Mouse (Mus musculus) MEL (cell line): Measurements from ENCODE around the gene Hoxa3. TPM values are rescaled to one million over a fixed set of nuclear protein-coding genes. Genes with fewer than 3 reads are reported as not detected.

Experiments used
- DNase-seq: peaks from one replicate; pipeline ENCODE4 v3.0.0; 2011; ENCODE audit warnings: low read depth, low spot score
- H3K27ac ChIP-seq: 2 replicates; pipeline ENCODE4 v1.5.1; 2012; ENCODE audit warnings: low read depth, mild to moderate bottlenecking, control low read depth, low read length, moderate library complexity; ENCODE audit not compliant: control insufficient read depth
- H3K27me3 ChIP-seq, 2 experiments: fragments of 150-350 bp in 1 of 2; sonication (generic) in 1 of 2; 2 replicates each; pipeline ENCODE4 v1.6.1; 2012; ENCODE audit warnings: low read length in 2 of 2, mild to moderate bottlenecking in 2 of 2, improper control_type of control experiment in 1 of 2, moderate library complexity in 1 of 2; ENCODE audit not compliant: insufficient read depth in 2 of 2, control insufficient read depth in 1 of 2
- H3K36me3 ChIP-seq, 2 experiments: 2 replicates each; pipeline ENCODE4 v1.6.1; 2012 to 2014; ENCODE audit warnings: low read length in 2 of 2, improper control_type of control experiment in 1 of 2, inconsistent platforms in 1 of 2, mild to moderate bottlenecking in 1 of 2; ENCODE audit not compliant: insufficient read depth in 2 of 2, control insufficient read depth in 1 of 2
- H3K4me1 ChIP-seq, 2 experiments: fragments of 150-350 bp in 1 of 2; sonication (generic) in 1 of 2; 2 replicates each; pipeline ENCODE4 v1.6.1; 2012; ENCODE audit warnings: low read length in 2 of 2, improper control_type of control experiment in 1 of 2, mild to moderate bottlenecking in 1 of 2; ENCODE audit not compliant: insufficient read depth in 2 of 2, control insufficient read depth in 1 of 2
- H3K4me3 ChIP-seq, 2 experiments: fragments of 150-350 bp in 1 of 2; sonication (generic) in 1 of 2; 2 replicates each; pipeline ENCODE4 v1.5.1; 2012; ENCODE audit warnings: low read depth in 2 of 2, low read length in 2 of 2, mild to moderate bottlenecking in 2 of 2, moderate library complexity in 2 of 2, control low read depth in 1 of 2, improper control_type of control experiment in 1 of 2; ENCODE audit not compliant: control insufficient read depth in 1 of 2, insufficient read depth in 1 of 2
- H3K79me2 ChIP-seq: 2 replicates; pipeline ENCODE4 v1.6.1; 2012; ENCODE audit warnings: mild to moderate bottlenecking, low read length, moderate library complexity; ENCODE audit not compliant: control insufficient read depth, poor library complexity, insufficient read depth
- H3K9ac ChIP-seq: 2 replicates; pipeline ENCODE4 v1.6.1; 2012; ENCODE audit warnings: low read depth, mild to moderate bottlenecking, control low read depth, low read length, moderate library complexity; ENCODE audit not compliant: control insufficient read depth, poor library complexity, severe bottlenecking
- H3K9me3 ChIP-seq: fragments of 150-350 bp; sonication (generic); replicated peaks from 2 replicates; pipeline ENCODE4 v1.6.1; 2012; ENCODE audit warnings: mild to moderate bottlenecking, low read length, improper control_type of control experiment, moderate library complexity; ENCODE audit not compliant: insufficient read depth
- ETS1 ChIP-seq: IDR thresholded peaks from 2 replicates; pipeline ENCODE4 v1.6.1; 2012; ENCODE audit warnings: low read depth, mild to moderate bottlenecking, inconsistent platforms, low read length, improper control_type of control experiment, moderate library complexity
- HCFC1 ChIP-seq: IDR thresholded peaks from 2 replicates; pipeline ENCODE4 v1.6.1; 2012; ENCODE audit warnings: low read depth, mild to moderate bottlenecking, inconsistent platforms, low read length, improper control_type of control experiment, moderate library complexity
- JUND ChIP-seq: IDR thresholded peaks from 2 replicates; pipeline ENCODE4 v1.6.1; 2011; ENCODE audit warnings: low read depth, mild to moderate bottlenecking, improper control_type of control experiment, low read length
- MEF2A ChIP-seq: IDR thresholded peaks from 2 replicates; pipeline ENCODE4 v1.6.1; 2014; ENCODE audit warnings: low read depth, mild to moderate bottlenecking, inconsistent platforms, low read length, improper control_type of control experiment; ENCODE audit not compliant: poor library complexity, insufficient replicate concordance, severe bottlenecking; ENCODE audit errors: extremely low read depth
- POLR2AphosphoS5 ChIP-seq: IDR thresholded peaks from 2 replicates; pipeline ENCODE4 v1.6.1; 2012; ENCODE audit warnings: low read depth, borderline replicate concordance, mild to moderate bottlenecking, inconsistent platforms, low read length, moderate library complexity, mixed read lengths
- RAD21 ChIP-seq: IDR thresholded peaks from 2 replicates; pipeline ENCODE4 v1.6.1; 2011; ENCODE audit warnings: mild to moderate bottlenecking, low read depth, low read length, improper control_type of control experiment
- SIN3A ChIP-seq: IDR thresholded peaks from 2 replicates; pipeline ENCODE4 v1.6.1; 2012; ENCODE audit warnings: low read length, improper control_type of control experiment, inconsistent platforms
- TBP ChIP-seq: IDR thresholded peaks from 2 replicates; pipeline ENCODE4 v1.8.0; 2011; ENCODE audit warnings: low read depth, low read length, improper control_type of control experiment
- ZC3H11A ChIP-seq: IDR thresholded peaks from 2 replicates; pipeline ENCODE4 v1.6.1; 2012; ENCODE audit warnings: low read depth, mild to moderate bottlenecking, inconsistent platforms, low read length, improper control_type of control experiment
- ZMIZ1 ChIP-seq: IDR thresholded peaks from 2 replicates; pipeline ENCODE4 v1.6.1; 2012; ENCODE audit warnings: low read depth, mild to moderate bottlenecking, inconsistent platforms, low read length, improper control_type of control experiment, moderate library complexity
- polyA plus RNA-seq, 2 experiments: library from polyadenylated mRNA; stranded (reverse) in 1 of 2; unstranded in 1 of 2; fragments of >175 nt in 1 of 2; fragments of >200 nt in 1 of 2; gene quantifications; 2 replicates each; pipeline versions ENCODE4 v1.2.1 to v1.2.4; 2012; ENCODE audit warnings: low replicate concordance in 2 of 2, low read depth in 1 of 2; ENCODE audit not compliant: insufficient read length in 2 of 2, insufficient read depth in 1 of 2, missing spikeins in 1 of 2
- total RNA-seq: library from RNA; depleted of rRNA; stranded (reverse); fragments of 300-350 nt; gene quantifications from 2 replicates; pipeline ENCODE4 v1.2.3, GENCODE M21; 2012

The Hoxa3 gene
- total and polyA plus RNA-seq, 3 experiments: not detected

GRCm38 (mm10) chr6:52177806-52178205 is 35.3 kb downstream of the Hoxa3 start:
- Histone ChIP-seq H3K36me3 (no peaks in the 10 kb centered on the region), H3K9ac (no peak overlapping the region), H3K4me3 (no peak overlapping the region), H3K27ac (no peak overlapping the region), H3K79me2 (no peaks in the 10 kb centered on the region), H3K9me3 (no peaks in the 10 kb centered on the region), H3K27me3 (no peaks in the 10 kb centered on the region), H3K4me1 (no peaks in the 10 kb centered on the region)
- DNase-seq: no peak
- TF ChIP-seq ETS1 (no peak), JUND (no peak), HCFC1 (no peak), TBP (no peak), ZMIZ1 (no peak)

- H3K4me3 ChIP-seq: no peak within 1 kb of the TSS
- no peak for DNase-seq
- no peaks in the 10 kb centered on the region for H3K79me2 ChIP-seq
- H3K4me1 ChIP-seq: no peaks in the 10 kb centered on the region
- H3K36me3 ChIP-seq: no peaks in the 10 kb centered on the region
- H3K27me3 ChIP-seq: no peaks in the 10 kb centered on the region
- no peak within 1 kb of the TSS for H3K27ac ChIP-seq
- TF ChIP-seq TBP (no peak), ZC3H11A (no peak)
- no peak within 1 kb of the TSS for H3K9ac ChIP-seq
- no peaks in the 10 kb centered on the region for H3K9me3 ChIP-seq
Measured at GRCm38 (mm10) chr6:52177061-52177735, 35.9 kb downstream of the Hoxa3 start, which contains the start of gene 5730596B20Rik. 5730596B20Rik (plus strand) TSS chr6:52177498.

- H3K9me3 ChIP-seq: no peaks in the 10 kb centered on the region
- H3K4me3 ChIP-seq: no peak overlapping the region
- TF ChIP-seq POLR2AphosphoS5 (no peak), SIN3A (no peak), MEF2A (no peak), RAD21 (no peak), HCFC1 (no peak)
- no peaks in the 10 kb centered on the region for H3K79me2 ChIP-seq
- no peaks in the 10 kb centered on the region for H3K36me3 ChIP-seq
- no peaks in the 10 kb centered on the region for H3K4me1 ChIP-seq
- no peaks in the 10 kb centered on the region for H3K27me3 ChIP-seq
- DNase-seq: no peak
- no peak overlapping the region for H3K9ac ChIP-seq
- no peak overlapping the region for H3K27ac ChIP-seq
Measured at GRCm38 (mm10) chr6:52176391-52176790, 36.7 kb downstream of the Hoxa3 start.
